Mouse (Mus musculus) hindbrain, postnatal 0 days (tissue): ENCODE results near the gene Nacc1. TPM values are rescaled to one million over a fixed set of nuclear protein-coding genes. Genes with fewer than 3 reads are reported as not detected.

ENCODE experiments used
- ATAC-seq: fragments of 200-750 bp; cut with Nextera tagmentation; 2 replicates; pipeline ENCODE4 v1.8.0; 2017; ENCODE audit warnings: mild to moderate bottlenecking, moderate TSS enrichment, moderate library complexity
- DNase-seq: peaks from one replicate; pipeline ENCODE4 v3.0.0-alpha.2; 2015; ENCODE audit warnings: low spot score
- H3K27ac ChIP-seq: fragments of 300-500 bp; sonication (generic); 2 replicates; pipeline ENCODE4 v1.5.1; 2014; ENCODE audit warnings: mild to moderate bottlenecking
- H3K27me3 ChIP-seq: fragments of 300-500 bp; sonication (generic); 2 replicates; pipeline ENCODE4 v1.6.1; 2014; ENCODE audit warnings: low read length, mixed read lengths; ENCODE audit not compliant: insufficient read depth
- H3K36me3 ChIP-seq: fragments of 300-500 bp; sonication (generic); 2 replicates; pipeline ENCODE4 v1.6.1; 2014; ENCODE audit warnings: low read length, mixed read lengths; ENCODE audit not compliant: insufficient read depth
- H3K4me1 ChIP-seq: fragments of 300-500 bp; sonication (generic); 2 replicates; pipeline ENCODE4 v1.6.1; 2014; ENCODE audit warnings: antibody characterized with exemption, low read length, mixed read lengths; ENCODE audit not compliant: insufficient read depth
- H3K4me2 ChIP-seq: fragments of 300-500 bp; sonication (generic); 2 replicates; pipeline ENCODE4 v1.6.1; 2014; ENCODE audit warnings: low read depth, mild to moderate bottlenecking, low read length, moderate library complexity, mixed read lengths
- H3K4me3 ChIP-seq: fragments of 300-500 bp; sonication (generic); 2 replicates; pipeline ENCODE4 v1.5.1; 2014; ENCODE audit warnings: low read length
- H3K9ac ChIP-seq: fragments of 300-500 bp; sonication (generic); replicated peaks from 2 replicates; pipeline ENCODE4 v1.6.1; 2014; ENCODE audit warnings: mild to moderate bottlenecking, low read length, moderate library complexity, mixed read lengths
- H3K9me3 ChIP-seq: fragments of 300-500 bp; sonication (generic); 2 replicates; pipeline ENCODE4 v1.6.1; 2016; ENCODE audit warnings: low read length, mixed read lengths
- CTCF ChIP-seq: IDR thresholded peaks from 2 replicates; pipeline ENCODE4 v1.5.1; 2016; ENCODE audit warnings: antibody characterized with exemption, control low read depth, low read depth
- WGBS: fragments of 180-500 bp; shearing (Covaris S2); extraction: QIAGEN DNeasy Blood & Tissue Kit; methylation state at CpG from one replicate; pipeline ENCODE4 v1.1.7; 2014; 5-methylcytosine and 5-hydroxymethylcytosine counted together
- polyA plus RNA-seq: library from polyadenylated mRNA; unstranded; fragments of >200 nt; fragmentation: Nextera tagmentation; extraction: Ambion mirVana; gene quantifications from 2 replicates; pipeline ENCODE4 v1.2.1, GENCODE M21; 2015
- total RNA-seq: library from RNA; depleted of rRNA; stranded (reverse); fragments of >200 nt; gene quantifications from 2 replicates; pipeline ENCODE4 v1.2.3, GENCODE M21; 2014

The Nacc1 gene
- total and polyA plus RNA-seq, 2 experiments from 2014 or later = 14.9 to 129 TPM

DNA sequence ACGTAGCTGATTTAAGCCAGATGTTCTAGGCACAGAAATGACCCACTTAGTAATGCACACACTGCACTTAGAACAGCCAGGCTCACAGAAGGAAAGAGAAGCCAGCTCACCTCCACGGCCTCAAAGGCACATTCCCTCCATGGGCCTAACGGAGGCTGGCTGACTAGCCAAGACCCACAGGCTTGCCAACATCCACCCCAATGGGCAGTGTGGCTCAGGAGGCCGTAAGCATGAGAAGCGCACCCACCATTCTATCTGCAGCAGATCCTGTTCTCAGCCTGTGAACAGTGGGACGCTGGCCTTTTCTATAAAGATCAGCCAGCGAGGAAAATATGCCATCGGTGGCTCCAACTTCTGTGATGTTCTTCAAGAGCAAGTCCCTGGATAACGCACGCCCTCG lies 29.1 kb upstream of the Nacc1 start:
- Histone ChIP-seq H3K27ac (peak overlapping the region; percentile 45), H3K9ac (no peak overlapping the region), H3K4me1 (peaks cover 8% of the 10 kb centered on the region; the same call in 1 of the 2 replicates), H3K4me2 (no peak overlapping the region), H3K36me3 (peaks cover 7% of the 10 kb centered on the region; the same call in 1 of the 2 replicates), H3K9me3 (no peaks in the 10 kb centered on the region), H3K4me3 (no peak overlapping the region), H3K27me3 (no peaks in the 10 kb centered on the region)
- no peak for TF ChIP-seq CTCF
- 71% methylated on average over 11 of the region's 11 CpGs for WGBS
- no peak for ATAC-seq
- no peak for DNase-seq

DNA sequence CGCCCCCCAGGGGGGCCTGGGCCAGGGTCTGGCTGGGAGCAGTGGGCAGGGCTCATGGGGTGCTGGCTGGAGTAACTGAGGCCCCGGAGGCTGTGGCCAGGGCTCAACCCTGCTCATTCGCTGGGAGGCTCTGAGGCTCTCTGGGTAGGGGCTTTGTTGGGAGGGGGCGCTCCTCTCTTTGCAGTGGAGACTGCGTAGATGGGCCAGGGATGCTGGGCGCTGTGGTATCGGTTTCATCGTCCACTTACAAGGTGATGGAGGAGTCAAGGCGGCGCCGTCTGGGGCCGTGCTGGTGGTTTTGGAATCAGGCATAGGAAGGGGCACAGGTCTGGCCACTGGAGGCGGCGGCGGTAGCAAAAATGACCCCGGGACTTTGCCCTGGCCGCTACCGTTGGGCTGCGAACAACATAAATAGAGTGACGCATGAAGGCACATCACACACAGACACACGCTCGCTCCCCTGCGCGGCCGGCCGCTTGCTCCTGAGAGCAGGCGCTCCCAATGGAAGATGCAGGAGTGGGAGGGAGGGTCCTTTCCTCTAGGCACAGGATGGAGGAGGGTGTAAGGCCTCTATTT lies 28.3 kb upstream of the Nacc1 start:
- TF ChIP-seq CTCF = no peak
- Histone ChIP-seq H3K27ac (0 out of 2 replicates have a peak overlapping the region, but pooled peaks have one; percentile 5), H3K36me3 (no peaks in the 10 kb centered on the region; the same call in 1 of the 2 replicates), H3K9me3 (no peaks in the 10 kb centered on the region), H3K4me2 (peak overlapping the region; percentile 22; the same call in 1 of the 2 replicates), H3K4me1 (peaks cover 8% of the 10 kb centered on the region; the same call in 1 of the 2 replicates), H3K27me3 (no peaks in the 10 kb centered on the region), H3K4me3 (no peak overlapping the region), H3K9ac (no peak overlapping the region; the same call in 1 of the 2 replicates)
- ATAC-seq (no peak), DNase-seq (no peak)
- WGBS = 17% methylated on average over 26 of the region's 27 CpGs

DNA sequence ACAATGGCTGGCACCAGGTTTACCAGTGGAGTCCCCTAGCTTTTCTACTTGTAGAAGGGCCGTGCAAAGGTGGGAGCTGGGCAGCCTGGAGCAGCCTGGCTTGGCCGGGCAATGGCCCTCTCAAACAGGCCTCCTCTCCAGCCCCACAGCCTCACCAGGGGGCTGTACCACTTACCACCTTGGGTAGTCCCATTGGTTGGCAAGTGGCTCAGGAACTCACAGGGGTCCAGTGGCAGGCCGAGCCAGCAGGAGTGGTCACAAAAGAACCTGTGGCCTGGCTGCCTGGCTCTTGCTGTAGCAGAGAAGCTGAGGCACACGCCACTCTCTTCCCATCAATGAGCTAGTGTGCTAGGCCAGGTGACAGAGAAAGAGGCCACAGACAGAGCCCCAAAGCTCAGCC lies 26.5 kb upstream of the Nacc1 start:
- peak overlapping the region; percentile 77 for H3K27ac ChIP-seq
- H3K27me3 ChIP-seq = no peaks in the 10 kb centered on the region
- H3K4me1 ChIP-seq = peaks cover 14% of the 10 kb centered on the region
- no peaks in the 10 kb centered on the region; the same call in 1 of the 2 replicates for H3K36me3 ChIP-seq
- no peak for ATAC-seq
- H3K4me3 ChIP-seq = no peak overlapping the region
- H3K9ac ChIP-seq = no peak overlapping the region
- no peaks in the 10 kb centered on the region for H3K9me3 ChIP-seq
- WGBS = 43% methylated on average over 4 of the region's 4 CpGs
- DNase-seq = no peak
- H3K4me2 ChIP-seq = no peak overlapping the region
- no peak for TF ChIP-seq CTCF

DNA sequence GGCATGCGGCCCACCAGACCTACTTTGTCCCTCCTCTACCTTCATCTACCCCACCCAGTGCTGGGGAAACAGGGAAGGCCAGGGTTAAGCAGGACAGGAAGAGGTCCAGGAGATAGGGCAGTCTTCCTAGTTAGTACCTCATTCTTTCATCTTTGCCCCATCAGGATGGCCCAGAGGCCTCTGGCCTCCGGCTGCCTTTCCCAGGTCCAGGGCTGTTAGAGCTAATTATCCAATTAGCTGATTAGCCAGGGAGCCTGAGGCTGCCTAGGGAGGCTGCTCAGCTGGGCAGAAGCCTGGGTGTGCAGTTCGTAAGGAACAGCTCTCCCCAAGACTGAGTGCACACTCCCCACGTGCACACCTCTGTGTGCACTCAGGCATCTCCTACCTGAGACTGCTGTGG lies 25.7 kb upstream of the Nacc1 start:
- H3K36me3 ChIP-seq = no peaks in the 10 kb centered on the region; the same call in 1 of the 2 replicates
- 41% methylated on average over 4 of the region's 4 CpGs for WGBS
- H3K9ac ChIP-seq = no peak overlapping the region

DNA sequence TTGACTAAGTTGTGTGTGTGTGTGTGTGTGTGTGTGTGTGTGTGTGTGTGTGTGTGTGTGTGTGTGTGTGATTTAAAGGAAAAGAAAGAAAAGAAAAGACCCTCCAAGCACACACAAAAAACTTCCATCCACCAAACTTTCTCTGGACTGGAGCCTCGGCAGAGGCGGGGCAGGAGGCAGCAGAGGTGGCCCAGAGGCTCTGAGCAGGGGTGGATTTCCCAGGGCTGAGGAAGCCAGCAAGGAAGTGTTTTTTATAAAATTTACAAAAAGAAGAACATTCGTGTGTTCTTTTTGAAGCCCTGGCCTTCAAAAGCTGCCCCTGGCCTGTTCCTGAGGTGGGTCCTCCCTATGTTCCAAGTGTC lies 25.1 kb upstream of the Nacc1 start:
- no peak for TF ChIP-seq CTCF
- no peak overlapping the region for H3K9ac ChIP-seq
- peaks cover 15% of the 10 kb centered on the region for H3K4me1 ChIP-seq
- peak; percentile 33 for ATAC-seq
- no peaks in the 10 kb centered on the region; the same call in 1 of the 2 replicates for H3K36me3 ChIP-seq
- no peaks in the 10 kb centered on the region for H3K9me3 ChIP-seq
- WGBS = 11% methylated on average over 3 of the region's 3 CpGs
- DNase-seq = no peak
- no peak overlapping the region for H3K4me2 ChIP-seq
- no peak overlapping the region for H3K4me3 ChIP-seq
- H3K27me3 ChIP-seq = no peaks in the 10 kb centered on the region
- peak overlapping the region; percentile 77 for H3K27ac ChIP-seq

More for the DNA sequence above, 25.7 kb upstream of the Nacc1 start:
- ATAC-seq = no peak
- H3K9me3 ChIP-seq = no peaks in the 10 kb centered on the region
- H3K4me3 ChIP-seq = no peak overlapping the region
- no peak for TF ChIP-seq CTCF
- no peaks in the 10 kb centered on the region for H3K27me3 ChIP-seq
- no peak for DNase-seq
- H3K4me1 ChIP-seq = peaks cover 14% of the 10 kb centered on the region
- H3K27ac ChIP-seq = peak overlapping the region; percentile 77
- no peak overlapping the region for H3K4me2 ChIP-seq

DNA sequence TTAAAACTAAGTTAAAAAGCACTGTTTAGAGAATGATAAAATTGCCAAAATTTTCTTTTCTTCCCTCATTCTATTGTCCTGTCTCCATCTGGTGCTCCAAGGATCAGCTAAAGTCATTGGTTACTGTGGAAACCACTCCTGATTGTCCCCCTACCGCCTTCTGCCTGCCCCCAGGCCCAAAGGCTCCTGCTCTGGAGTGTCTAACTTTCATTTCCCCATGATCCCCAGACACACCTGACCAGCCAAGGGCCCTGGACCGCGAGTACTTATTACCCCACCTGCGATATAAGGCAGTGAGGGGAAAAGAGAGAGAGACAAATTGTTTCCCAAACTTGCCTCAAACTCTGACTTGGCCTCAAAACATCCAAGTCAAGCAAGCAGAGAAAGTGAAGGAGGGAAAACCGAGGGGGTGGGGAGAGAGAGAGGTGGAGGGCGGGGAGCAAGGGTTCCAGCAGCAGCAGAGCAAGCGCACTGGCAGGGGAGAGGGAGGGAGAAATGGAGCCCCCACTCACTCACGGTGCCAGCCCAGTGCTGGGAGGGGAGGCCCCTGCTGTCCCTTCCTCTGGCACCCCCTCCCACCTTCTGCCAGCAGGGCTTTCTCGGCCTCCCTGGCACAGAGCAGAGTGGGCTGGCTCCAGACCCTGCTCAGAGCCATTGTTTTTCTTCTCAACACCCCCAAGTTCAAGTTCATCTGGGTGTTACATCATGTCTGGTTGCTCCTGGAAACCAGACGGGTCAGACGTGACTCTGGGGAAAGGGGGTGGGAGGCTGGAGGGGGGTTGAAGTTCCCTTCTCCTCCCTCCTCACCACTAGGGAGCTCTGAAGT lies 24.5 kb upstream of the Nacc1 start:
- 17% methylated on average over 9 of the region's 11 CpGs for WGBS
- Histone ChIP-seq H3K4me1 (peaks cover 19% of the 10 kb centered on the region), H3K9ac (no peak overlapping the region)

More for the DNA sequence above, 24.5 kb upstream of the Nacc1 start:
- TF ChIP-seq CTCF = peak; percentile 51
- H3K36me3 ChIP-seq = no peaks in the 10 kb centered on the region
- no peak overlapping the region for H3K4me2 ChIP-seq
- peak; percentile 89 for DNase-seq
- no peak overlapping the region for H3K4me3 ChIP-seq
- no peaks in the 10 kb centered on the region for H3K9me3 ChIP-seq
- H3K27me3 ChIP-seq = no peaks in the 10 kb centered on the region
- peak; percentile 91 for ATAC-seq
- peak overlapping the region; percentile 77 for H3K27ac ChIP-seq
